Mouse (Mus musculus): ENCODE measurements around the gene Tk1.
"Not testable (repeated sequence)": the region's sequence is repeated elsewhere in the genome, so short reads cannot be mapped to it uniquely, and the experiment has no call there.

The Tk1 gene

DNA sequence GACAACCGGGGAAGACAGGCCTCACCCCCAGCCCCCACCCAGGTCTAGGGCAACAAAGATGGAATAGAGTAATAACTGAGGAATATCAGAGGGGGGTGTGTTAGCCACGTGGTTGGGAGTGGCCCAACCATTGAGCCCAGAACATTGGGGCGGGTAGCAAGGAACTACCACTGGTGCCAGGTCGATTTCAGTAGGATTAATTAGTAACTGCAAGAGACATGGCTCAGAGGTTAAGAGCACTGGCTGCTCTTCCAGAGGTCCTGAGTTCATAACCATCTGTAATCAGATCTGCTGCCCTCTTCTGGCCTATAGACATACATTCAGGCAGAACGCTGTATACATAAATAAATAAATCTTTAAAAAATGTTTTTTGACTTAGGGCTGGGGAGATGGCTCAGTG is 20.7 kb upstream of the Tk1 start:
- DNase-seq, result peak in 1 of 2 experiments; percentile 40

DNA sequence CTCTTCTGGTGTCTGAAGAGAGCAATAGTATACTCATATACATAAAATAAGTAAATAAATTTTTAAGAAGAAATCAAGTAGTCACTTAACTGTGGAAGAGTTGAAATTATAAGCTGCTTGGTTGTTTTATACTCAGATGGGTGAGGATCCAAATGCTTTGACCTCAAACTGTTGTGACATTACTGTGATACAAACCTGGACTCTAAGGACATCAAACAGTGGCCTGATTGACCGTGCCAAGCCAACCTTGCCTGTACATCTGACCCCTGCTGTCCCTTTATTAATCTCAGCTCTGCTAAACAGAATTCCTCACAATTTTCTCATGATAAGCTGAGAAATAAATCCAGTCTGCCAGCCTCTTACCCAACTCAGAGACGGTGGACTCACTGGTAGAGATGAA is 19.8 kb upstream of the Tk1 start:
- no peak for DNase-seq

DNA sequence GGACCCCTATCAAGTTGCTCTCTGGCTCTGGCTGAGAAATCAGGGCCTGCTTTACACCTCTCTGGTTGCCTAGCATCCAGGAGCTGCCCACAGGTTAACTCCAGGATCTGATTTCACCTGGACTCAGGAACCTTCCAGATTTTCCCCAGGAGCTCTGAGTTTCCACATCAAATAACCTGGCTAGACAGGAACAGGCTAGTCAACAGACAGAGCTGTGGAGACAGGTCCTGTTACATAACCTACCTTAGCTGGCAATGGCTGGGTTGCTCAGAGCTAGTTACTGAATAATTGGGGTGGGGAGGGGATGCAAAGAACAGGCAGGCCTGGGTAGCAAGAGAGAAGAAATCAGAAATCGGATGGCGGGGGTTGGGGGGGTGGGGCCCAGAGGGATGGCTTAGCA is 19.1 kb upstream of the Tk1 start:
- DNase-seq, result no peak

DNA sequence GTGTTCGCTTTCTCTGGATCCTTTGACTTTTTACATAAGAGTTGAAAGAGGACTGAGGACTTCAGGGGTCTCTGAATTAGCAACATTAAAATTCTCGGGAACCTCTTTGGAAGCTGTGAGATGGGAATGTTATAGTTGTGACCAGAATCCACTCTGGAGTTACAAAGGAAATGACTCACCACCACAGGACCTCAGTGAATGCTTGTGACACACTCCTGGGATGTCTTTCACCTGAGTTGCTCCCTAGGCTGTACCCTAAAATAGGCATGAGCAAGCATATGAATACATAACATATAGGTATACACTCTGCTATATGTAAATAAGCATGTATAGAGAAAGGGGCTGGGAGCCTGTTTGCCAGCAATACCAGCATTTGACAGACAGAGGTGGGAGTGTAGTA is 17.5 kb upstream of the Tk1 start:
- no peak for DNase-seq

DNA sequence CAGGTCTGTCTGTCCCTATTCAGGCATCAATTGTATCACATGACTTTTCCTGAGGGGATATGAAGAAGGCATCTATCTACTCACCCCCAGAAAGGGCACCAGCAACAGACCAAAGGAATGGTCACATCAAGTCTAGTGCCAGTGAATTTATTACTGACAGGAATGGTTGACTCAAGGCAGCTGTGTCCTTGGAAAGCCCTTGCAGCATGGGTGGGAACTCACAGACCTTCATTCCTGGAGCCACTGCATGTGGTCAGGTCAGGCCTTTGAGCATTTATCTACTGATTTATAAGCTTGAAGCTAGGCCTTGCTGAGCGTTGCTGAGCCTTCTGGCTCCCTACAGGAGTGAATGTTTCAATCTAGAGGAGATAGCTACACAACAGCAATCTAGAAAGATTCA is 15.0 kb upstream of the Tk1 start:
- no peak for DNase-seq

DNA sequence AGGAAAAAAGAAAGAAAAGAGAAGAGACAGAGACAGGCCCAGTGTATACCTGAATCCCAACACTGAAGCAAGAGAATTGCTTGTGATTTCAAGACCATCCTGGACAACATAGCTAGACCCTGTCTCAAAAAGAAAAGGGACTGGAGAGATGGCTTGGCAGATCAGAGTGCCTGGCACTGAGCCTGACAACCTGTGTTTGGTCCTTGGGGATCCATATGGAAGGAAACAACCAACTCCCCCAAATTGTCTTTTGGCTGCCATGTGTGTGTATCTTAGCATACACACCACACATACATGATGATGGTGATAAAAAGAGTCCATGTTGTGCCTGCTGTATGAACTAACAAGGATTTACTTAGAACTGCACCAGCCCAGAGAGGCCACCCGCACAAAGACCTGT is 13.1 kb upstream of the Tk1 start:
- no peak for DNase-seq

DNA sequence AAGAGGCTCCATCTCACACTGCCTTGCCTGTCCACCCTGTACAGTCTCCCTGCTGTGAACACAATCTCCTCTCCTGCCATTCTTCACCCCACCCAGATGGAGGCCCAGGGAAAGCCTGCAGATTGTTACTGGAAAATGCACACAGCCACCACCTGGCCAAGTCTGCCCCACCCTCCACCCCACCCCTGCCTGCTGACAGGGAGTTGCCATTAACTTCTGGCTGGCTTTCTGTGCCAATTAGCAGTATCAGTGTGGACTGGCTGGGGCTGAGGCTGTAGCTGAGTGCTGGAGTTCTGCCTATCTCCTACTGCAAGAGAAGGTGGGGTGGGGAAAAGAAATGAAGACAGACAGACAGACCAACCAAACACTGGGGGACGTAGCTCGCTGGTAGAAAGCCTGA is 12.7 kb upstream of the Tk1 start:
- DNase-seq, result no peak

DNA sequence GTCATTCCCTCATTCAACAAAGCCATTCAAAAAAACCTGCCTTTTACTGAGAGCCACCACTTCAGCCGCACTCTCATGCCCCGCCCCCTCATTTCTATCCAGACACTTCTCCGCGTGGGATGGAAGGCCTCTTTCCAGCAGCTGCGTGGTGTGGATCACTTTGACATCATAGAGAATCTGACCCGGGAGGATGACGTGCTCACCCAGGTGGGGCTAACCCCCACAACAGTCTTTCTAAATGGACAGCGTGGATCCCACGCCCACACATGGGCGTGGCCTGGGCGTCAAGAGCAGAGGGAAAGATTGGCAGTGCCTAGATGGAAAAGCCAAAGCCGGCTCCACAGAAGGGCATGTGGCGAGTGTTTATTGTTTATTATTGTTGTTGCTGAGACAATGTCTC is 10.4 kb upstream of the Tk1 start:
- no peak for DNase-seq

DNA sequence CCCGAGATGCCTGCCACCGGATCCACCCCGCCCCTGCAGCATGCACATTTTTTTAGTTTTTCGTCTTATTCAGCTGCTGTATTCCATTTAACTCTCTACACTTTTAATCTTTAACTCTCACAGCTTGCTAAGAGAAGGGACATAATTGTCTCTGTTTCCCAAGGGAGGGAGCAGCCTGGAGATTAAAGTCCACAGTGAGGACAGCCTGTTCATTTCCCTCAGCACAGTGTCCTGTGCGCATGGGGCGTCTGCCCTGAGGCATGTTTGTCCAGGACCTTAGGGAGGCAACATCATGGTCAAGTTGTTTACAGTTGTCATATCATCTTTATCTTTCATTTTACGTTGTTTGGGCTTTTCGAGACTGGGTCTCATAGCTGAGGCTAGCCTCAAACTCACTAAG is 8.2 kb upstream of the Tk1 start:
- DNase-seq, result no peak

DNA sequence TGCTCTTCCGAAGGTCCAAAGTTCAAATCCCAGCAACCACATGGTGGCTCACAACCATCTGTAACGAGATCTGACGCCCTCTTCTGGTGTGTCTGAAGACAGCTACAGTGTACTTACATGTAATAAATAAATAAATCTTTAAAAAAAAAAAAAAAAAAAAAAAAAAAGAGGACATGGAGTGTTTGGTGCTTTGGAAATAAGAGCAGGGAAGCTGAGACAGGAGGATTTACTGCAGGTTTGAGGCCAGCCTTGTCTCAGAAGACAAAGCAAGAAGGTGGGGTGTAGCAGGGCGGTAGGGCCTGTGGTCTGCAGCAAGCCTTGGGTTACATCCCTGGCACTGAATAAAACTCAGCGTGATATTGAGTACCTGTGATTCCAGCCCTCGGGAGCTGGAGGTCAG is 7.6 kb upstream of the Tk1 start:
- not testable (repeated sequence) for DNase-seq

DNA sequence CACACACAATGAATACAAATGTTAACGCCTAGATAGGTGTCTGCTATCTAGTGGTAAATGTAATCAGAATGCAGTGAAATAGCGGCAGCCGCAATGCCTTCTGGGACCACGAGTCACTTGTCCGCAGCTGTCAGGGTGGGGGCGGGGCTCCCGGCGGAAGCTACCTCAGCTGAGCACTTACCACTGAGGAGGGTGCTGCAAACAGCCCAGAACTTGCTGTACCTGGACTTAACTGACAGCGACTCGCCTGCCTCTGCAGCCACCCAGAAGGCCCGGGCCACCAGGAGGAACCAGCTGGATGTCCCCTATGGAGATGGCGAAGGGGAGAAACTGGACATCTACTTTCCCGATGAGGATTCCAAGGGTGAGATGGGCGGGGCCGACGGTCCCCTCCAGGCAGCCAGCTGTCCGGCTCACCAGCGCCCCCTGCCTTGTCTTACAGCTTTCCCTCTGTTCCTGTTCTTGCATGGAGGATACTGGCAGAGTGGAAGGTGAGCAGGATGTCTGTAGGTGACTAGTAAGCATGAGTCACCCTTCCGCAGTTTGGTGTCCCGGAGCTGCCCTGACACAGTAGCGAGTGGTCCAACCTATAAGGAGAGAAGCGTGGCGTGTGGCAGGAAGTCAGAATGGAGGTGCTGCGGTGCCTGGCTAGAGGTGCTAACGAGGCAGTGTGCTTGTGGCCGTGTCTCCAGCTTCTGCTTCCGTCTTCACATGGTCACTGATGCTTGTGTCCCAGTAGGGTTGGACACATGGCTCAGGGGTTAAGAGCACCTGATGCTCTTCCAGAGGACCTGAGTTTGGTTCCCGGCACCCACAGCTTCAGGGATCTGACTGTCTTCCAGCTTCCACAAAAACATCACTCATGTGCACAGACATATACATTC is 6.4 kb upstream of the Tk1 start:
- peak; percentile 94 to 95 for DNase-seq

DNA sequence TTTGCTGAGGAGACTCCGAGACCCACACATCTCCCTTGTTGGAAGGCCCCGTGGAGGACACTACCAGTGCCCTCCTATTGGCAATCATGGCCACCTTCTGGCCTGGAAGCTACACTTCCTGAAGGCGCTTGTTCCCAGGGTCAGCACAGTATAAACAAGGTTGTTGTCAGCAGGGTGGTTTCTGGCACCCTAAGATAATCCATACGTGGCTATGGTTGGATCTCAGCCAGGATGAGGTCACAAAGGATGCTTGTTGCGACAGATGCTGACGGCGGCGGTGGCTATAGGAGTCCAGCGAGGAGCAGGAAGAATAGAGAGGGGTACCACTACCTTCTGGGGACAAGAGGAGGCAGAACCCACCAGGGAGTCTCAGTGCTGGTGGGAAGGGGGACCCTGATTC is 4.5 kb upstream of the Tk1 start:
- DNase-seq, result no peak

DNA sequence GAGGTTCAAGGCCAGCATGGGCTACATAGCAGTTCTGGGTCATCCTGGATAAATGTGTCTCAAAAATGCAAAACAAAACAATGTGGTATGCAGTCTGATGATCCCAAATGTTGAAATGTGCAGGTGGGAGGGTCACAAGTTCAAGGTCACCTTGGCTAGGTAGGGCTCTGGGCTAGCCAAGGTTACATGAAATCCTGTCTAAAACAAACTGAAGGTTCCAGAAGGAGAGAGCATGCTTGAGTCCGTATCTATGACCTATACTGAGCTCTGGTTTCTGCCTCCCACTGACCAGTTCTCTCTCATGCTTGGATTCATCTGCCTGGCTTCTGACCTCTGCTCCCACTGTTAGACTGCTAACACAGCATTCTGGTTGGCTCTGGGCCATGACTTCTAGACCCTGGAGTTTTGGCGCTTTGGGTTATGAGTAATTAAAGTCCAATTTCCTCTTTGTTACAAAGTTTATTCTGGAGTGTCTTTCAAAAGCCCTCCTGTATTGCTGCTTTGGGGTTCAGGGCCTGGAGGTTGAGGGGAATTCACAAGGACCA is 3.9 kb upstream of the Tk1 start:
- no peak for DNase-seq

DNA sequence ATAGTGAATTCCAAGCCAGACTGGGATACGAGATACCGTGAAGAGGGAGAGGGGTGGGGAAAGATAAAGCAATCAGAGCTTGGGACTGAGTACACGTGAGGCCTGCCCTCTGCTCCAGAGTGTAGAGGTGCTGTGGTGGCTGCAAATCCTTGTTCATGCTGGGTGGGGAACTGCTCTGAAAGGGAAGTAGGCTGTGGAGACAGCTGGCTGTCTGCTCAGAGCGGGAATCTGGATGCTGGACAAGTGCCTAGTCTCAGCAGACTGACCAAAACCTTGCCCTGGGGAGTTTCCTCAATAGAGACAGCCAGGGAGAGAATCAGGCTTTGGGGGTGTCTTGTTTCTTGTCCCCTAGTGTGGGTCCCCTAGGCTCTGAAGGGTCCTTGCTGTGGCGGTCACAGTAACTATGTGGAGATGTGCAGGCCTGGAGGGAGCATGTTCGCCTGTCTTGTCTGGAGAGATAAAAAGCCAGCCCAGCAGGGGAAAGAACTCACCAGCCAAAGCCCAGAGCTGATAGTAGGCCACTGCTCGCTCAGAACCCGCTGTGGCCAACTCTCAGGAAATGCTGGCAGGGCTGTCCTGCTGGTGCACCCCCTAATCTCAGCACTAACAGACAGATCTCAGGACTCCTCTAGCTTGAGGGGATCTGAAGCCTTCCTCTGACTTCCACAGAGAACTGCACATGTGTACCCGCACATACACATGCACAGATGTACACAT is 3.2 kb upstream of the Tk1 start:
- no peak for DNase-seq

DNA sequence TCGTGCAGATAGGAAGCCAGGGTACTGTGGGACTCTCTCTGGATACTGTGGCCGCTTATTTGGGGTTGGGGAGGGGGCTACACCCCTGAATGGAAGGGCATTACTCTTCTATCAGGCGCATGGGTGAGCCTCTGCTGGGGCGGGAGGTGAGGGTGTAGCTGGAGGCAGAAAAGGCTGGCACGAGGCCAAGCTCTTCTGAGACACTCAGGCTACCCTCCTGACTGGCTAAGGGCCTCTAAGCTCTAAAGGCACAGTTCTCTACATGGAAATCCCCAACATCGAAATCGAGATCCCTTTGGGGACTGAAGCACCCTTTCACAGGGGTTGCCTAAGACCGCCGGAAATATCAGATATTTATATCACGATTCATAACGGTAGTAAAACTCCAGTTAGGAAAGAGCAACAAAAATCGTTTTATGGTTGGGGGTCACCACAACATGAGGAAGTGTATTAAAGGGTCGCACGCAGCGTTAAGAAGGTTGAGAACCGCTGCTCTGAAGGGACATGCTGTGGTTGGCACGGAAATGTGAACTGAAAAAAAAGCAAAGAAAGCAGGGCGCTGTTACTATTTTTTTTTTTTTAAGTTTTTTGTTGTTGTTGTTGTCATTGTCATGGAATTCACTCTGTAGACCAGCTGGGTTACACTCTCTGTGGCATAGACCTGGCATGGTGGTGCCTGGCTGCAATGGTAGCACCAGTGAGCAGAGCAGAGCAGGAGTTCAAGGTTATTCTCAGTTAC is 2.4 kb upstream of the Tk1 start:
- peak; percentile 82 for DNase-seq

DNA sequence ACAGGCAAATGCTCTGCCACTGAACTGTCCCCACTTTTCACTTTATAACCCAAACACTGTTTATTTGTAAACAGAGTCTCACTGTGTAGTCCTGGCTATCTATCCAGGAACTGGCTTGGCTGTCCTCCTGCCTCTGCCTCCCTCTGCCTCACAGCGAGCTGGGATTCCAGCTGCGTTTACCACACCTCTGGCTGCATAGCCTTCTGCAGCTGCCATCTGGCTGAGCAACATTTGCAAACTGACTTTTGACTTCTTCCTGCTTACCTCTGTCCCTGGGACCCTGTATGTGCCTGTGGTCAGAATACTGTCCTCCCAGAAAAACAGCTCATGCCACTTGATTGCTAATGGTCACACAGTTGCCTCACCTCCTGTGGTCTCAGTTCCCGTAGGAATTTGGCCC is 1.5 kb upstream of the Tk1 start:
- DNase-seq, result no peak

DNA sequence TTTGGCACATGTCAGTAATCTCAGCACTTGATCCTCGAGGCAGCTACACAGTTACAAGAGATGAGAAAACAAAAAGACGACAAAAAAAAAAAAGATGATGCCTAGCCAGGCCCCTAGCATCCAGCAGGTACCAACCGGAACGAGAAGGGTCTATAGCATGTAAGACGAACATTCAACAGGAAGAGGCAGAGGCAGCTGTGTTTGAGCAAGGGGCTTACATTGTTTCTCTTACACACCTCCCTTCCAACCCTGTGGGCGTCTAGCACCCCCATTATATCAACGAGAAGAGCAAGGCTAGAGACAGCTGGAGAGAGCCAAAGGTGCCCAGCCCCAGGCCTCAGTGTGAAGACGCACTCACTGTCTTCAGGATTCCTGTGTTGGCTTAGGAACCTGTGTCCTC is 1.0 kb upstream of the Tk1 start:
- no peak for DNase-seq

DNA sequence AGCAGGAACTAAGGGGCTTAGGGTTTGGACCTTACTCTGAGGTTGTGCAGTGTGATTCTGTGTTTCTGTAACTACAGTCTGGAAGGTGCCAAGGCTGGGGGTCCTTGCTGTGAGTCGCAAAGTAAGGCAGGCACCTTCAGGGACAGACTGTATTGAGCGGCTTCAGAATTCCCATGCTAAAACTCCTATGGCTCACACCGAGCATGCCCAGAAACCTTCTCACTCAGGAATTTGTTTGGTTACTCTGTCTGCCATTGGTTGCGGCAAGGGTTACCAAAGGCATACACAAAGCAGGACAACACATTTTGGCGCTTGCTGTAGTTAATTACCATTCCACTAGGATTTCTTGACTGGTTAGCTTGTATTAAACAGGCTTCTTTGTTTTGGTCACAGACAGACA is 272 bp upstream of the Tk1 start:
- DNase-seq, result no peak

DNA sequence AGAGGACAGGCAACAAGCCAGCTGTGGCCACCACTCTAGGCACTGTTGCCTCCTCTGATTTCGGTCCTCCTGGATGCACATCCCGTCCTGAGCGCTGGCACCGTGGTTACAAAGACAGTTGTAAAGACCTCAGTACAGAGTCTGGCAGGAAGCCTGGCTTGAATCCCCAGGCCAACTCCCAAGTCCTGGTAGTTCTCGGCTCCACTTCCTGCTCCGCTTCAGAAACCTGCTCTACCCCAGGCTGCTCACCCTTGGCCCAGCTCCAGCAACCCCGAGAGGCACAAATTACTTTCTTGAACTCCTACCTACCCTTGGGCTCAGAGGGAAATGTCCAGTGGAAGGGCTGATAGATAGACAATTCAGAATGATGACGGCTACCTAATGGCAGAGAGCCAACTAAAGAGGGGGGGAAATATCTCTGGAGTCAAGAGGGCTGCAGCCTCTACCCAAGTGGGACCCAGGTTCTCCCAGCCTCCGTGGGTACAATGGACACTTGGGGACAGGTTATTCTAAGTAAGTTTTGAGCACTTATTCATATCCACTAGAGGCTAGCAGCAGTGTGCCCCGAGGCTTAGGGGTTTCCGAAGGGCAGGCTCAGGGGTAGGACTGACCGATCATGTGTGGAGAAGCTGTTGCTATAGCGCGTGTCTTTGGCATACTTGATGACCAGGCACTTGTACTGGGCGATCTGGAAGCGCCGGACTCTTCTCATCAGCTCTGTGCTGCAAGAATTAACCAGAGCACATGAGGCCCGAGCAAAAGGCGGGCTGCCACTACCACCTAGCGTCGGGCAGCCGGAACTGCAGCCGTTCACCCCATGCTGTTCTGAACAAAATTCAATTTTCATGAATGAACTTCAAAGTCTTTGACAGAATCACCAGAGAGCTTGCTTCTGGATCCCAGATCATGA is 1.6 kb downstream of the Tk1 start:
- DNase-seq, result peak; percentile 85 to 86

DNA sequence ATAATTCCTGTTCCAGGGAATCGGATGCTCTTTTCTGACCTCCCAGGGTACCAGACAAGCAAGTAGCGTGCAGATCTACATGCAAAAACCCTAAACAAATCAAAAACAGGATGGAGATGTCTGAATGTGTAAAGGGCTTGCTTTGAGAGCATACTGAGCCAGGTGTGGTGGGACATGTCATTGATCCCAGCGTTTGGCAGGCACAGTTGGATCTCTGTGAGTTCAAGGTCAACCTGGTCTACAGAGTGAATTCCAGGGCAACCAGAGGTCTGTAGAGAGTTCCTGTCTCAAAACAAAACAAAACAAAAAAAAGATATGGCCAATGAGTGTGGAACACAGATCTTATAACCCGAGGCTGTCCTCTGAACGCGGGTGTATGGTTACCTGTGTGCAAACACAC is 2.5 kb downstream of the Tk1 start:
- no peak for DNase-seq

DNA sequence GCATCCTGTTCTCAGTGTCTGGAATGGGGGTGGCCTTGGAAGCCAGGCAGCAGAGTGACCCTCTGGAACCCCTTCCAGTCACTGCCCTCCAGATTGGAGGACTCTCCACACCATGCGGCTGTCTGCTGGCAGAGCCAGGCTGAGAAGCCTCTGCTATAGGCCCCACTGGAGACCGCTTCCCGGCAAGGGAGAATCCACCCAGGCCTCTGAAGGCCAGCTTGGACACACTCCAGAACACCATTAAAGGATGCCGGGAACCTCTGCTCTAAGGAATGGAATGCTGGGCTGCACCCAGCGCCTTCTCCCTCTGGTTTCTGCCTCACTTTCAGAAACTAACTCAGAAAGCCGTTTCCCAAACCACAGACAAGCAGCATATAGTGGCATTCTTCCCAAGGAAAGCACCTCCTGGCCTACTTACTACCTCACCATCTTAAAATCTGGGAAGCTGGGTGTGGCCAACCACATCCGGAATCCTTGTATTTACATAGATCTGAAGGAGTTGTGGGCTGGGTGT is 3.1 kb downstream of the Tk1 start:
- DNase-seq, result no peak

DNA sequence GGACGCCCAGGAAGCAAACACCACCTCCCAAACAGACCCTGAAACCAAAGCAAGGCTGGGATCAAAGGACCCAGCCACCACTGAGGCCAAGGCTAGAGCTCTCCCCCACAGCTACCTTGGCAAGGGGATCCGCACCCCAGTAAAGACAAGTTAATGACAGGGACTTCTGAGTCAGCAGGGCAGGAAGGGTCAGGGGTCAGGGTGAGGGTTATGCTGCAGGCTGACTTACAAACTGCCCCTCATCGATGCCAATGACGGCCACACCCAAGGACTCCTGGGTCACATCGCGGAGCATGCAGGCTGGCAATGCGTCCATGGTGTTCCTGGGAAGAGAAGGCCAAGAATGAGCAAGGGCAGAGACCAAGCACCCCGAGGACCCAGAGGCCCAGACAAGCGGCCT is 4.0 kb downstream of the Tk1 start:
- no peak for DNase-seq

All from B cell, adult 2 months (primary cell).